Mouse (Mus musculus) CH12.LX (cell line): ENCODE results near the gene Ttn. TPM values are rescaled to one million over a fixed set of nuclear protein-coding genes. Genes with fewer than 3 reads are reported as not detected.

Source experiments
- DNase-seq: peaks from one replicate; pipeline ENCODE4 v3.0.0-alpha.2; 2013; ENCODE audit errors: extremely low read depth
- H3K27ac ChIP-seq: 2 replicates; pipeline ENCODE4 v1.5.1; 2012; ENCODE audit warnings: low read depth, mild to moderate bottlenecking, control low read depth, moderate library complexity; ENCODE audit not compliant: insufficient read depth
- H3K27me3 ChIP-seq: replicated peaks from 2 replicates; pipeline ENCODE3; 2012; ENCODE audit warnings: inconsistent platforms
- H3K36me3 ChIP-seq, 2 experiments: replicated peaks in 1 of 2; 2 replicates each; pipeline versions ENCODE3 to v1.6.1; 2012; ENCODE audit warnings: inconsistent platforms in 1 of 2, low read length in 1 of 2, mild to moderate bottlenecking in 1 of 2, mixed read lengths in 1 of 2, moderate library complexity in 1 of 2; ENCODE audit not compliant: control insufficient read depth in 1 of 2, insufficient read depth in 1 of 2
- H3K4me1 ChIP-seq, 2 experiments: 2 replicates each; pipeline ENCODE4 v1.6.1; 2012; ENCODE audit warnings: inconsistent platforms in 1 of 2, moderate library complexity in 1 of 2; ENCODE audit not compliant: insufficient read depth in 2 of 2, control insufficient read depth in 1 of 2
- H3K4me2 ChIP-seq: 2 replicates; pipeline ENCODE4 v1.6.1; 2012; ENCODE audit warnings: low read depth, mild to moderate bottlenecking, control low read depth; ENCODE audit not compliant: poor library complexity, insufficient read depth, severe bottlenecking
- H3K4me3 ChIP-seq, 3 experiments: fragments of 150-350 bp in 1 of 3; sonication (generic) in 1 of 3; replicated peaks in 1 of 3; 2 replicates each; pipeline versions ENCODE3 to v1.5.1; 2011 to 2012; ENCODE audit warnings: low read depth in 2 of 3, low read length in 2 of 3, mild to moderate bottlenecking in 2 of 3, moderate library complexity in 2 of 3, control low read depth in 1 of 3, improper control_type of control experiment in 1 of 3, inconsistent platforms in 1 of 3, mixed read lengths in 1 of 3; ENCODE audit not compliant: poor library complexity in 1 of 3
- H3K79me2 ChIP-seq: replicated peaks from 2 replicates; pipeline ENCODE4 v1.6.1; 2012; ENCODE audit warnings: mild to moderate bottlenecking, moderate library complexity; ENCODE audit not compliant: control insufficient read depth, poor library complexity, insufficient read depth, severe bottlenecking; ENCODE audit errors: extremely low read depth
- H3K9ac ChIP-seq: 2 replicates; pipeline ENCODE4 v1.6.1; 2012; ENCODE audit warnings: low read depth, mild to moderate bottlenecking, control low read depth, moderate library complexity; ENCODE audit not compliant: insufficient read depth
- H3K9me3 ChIP-seq: replicated peaks from 2 replicates; pipeline ENCODE3; 2012; ENCODE audit warnings: low read length, inconsistent platforms, mixed read lengths
- BHLHE40 ChIP-seq: IDR thresholded peaks from 2 replicates; pipeline ENCODE4 v1.6.1; 2011; ENCODE audit warnings: mild to moderate bottlenecking, low read depth, low read length, improper control_type of control experiment
- CTCF ChIP-seq, 2 experiments: IDR thresholded peaks in 1 of 2; conservative IDR thresholded peaks in 1 of 2; 2 replicates each; pipeline ENCODE4 v1.5.1; 2011 to 2012; ENCODE audit warnings: low read depth in 2 of 2, low read length in 2 of 2, improper control_type of control experiment in 1 of 2, inconsistent platforms in 1 of 2, mild to moderate bottlenecking in 1 of 2, moderate library complexity in 1 of 2
- E2F4 ChIP-seq: IDR thresholded peaks from 2 replicates; pipeline ENCODE4 v1.6.1; 2011; ENCODE audit warnings: low read depth, low read length, improper control_type of control experiment; ENCODE audit not compliant: insufficient replicate concordance
- ELF1 ChIP-seq: IDR thresholded peaks from 2 replicates; pipeline ENCODE4 v1.6.1; 2014; ENCODE audit warnings: low read depth, mild to moderate bottlenecking, inconsistent platforms, low read length, improper control_type of control experiment
- ETS1 ChIP-seq: conservative IDR thresholded peaks from 2 replicates; pipeline ENCODE4 v1.6.1; 2012; ENCODE audit warnings: low read depth, mild to moderate bottlenecking, inconsistent platforms, low read length, improper control_type of control experiment, moderate library complexity
- GABPA ChIP-seq: IDR thresholded peaks from 2 replicates; pipeline ENCODE4 v1.6.1; 2012; ENCODE audit warnings: low read depth, low read length, improper control_type of control experiment, inconsistent platforms; ENCODE audit not compliant: insufficient replicate concordance
- HCFC1 ChIP-seq: IDR thresholded peaks from 2 replicates; pipeline ENCODE4 v1.6.1; 2012; ENCODE audit warnings: low read depth, mild to moderate bottlenecking, inconsistent platforms, low read length, improper control_type of control experiment
- IRF4 ChIP-seq: IDR thresholded peaks from 2 replicates; pipeline ENCODE4 v1.6.1; 2014; ENCODE audit warnings: low read depth, mild to moderate bottlenecking, inconsistent platforms, low read length, improper control_type of control experiment
- JUN ChIP-seq: IDR thresholded peaks from 2 replicates; pipeline ENCODE4 v1.6.1; 2011; ENCODE audit warnings: low read depth, mild to moderate bottlenecking, low read length, improper control_type of control experiment, moderate library complexity; ENCODE audit not compliant: insufficient read depth
- KAT2A ChIP-seq: IDR thresholded peaks from 2 replicates; pipeline ENCODE4 v1.6.1; 2012; ENCODE audit warnings: low read length, improper control_type of control experiment, inconsistent platforms; ENCODE audit not compliant: insufficient replicate concordance
- MAX ChIP-seq: IDR thresholded peaks from 2 replicates; pipeline ENCODE4 v1.6.1; 2011; ENCODE audit warnings: low read length, improper control_type of control experiment
- MXI1 ChIP-seq: IDR thresholded peaks from 2 replicates; pipeline ENCODE4 v1.6.1; 2011; ENCODE audit warnings: mild to moderate bottlenecking, low read depth, low read length, improper control_type of control experiment
- NELFE ChIP-seq: IDR thresholded peaks from 2 replicates; pipeline ENCODE4 v1.6.1; 2011; ENCODE audit warnings: low read depth, low read length, improper control_type of control experiment
- POLR2A ChIP-seq: IDR thresholded peaks from 2 replicates; pipeline ENCODE4 v1.6.1; 2011; ENCODE audit warnings: low read depth, mild to moderate bottlenecking, improper control_type of control experiment, low read length
- SIN3A ChIP-seq: IDR thresholded peaks from 2 replicates; pipeline ENCODE4 v1.6.1; 2012; ENCODE audit warnings: low read length, improper control_type of control experiment, inconsistent platforms
- SMC3 ChIP-seq: IDR thresholded peaks from 2 replicates; pipeline ENCODE4 v1.6.1; 2011; ENCODE audit warnings: low read depth, low read length, improper control_type of control experiment
- TBP ChIP-seq: conservative IDR thresholded peaks from 2 replicates; pipeline ENCODE4 v1.6.1; 2011; ENCODE audit warnings: low read depth, low read length, improper control_type of control experiment
- TCF12 ChIP-seq: IDR thresholded peaks from 2 replicates; pipeline ENCODE4 v1.6.1; 2014; ENCODE audit warnings: low read depth, mild to moderate bottlenecking, inconsistent platforms, low read length, improper control_type of control experiment
- ZKSCAN1 ChIP-seq: IDR thresholded peaks from 2 replicates; pipeline ENCODE4 v1.6.1; 2012; ENCODE audit warnings: low read depth, inconsistent platforms, low read length, improper control_type of control experiment, borderline replicate concordance
- ZMIZ1 ChIP-seq: IDR thresholded peaks from 2 replicates; pipeline ENCODE4 v1.6.1; 2012; ENCODE audit warnings: low read depth, mild to moderate bottlenecking, inconsistent platforms, low read length, improper control_type of control experiment
- dilution Hi-C: fragments of 300-500 bp; cut with MboI; formaldehyde crosslinking; loops from 2 replicates; pipeline ENCODE4 v1.14.3; 2020; ENCODE audit warnings: low sequenced_read_pairs; ENCODE audit not compliant: extremely low pct_unique_long_range_greater_than_20kb, extremely low pct_ligation_motif_present
- in situ Hi-C: fragments of 300-500 bp; cut with MboI; formaldehyde crosslinking; loops from 3 replicates; pipeline ENCODE4 v1.14.3; 2019; ENCODE audit warnings: low sequenced_read_pairs, low pct_ligation_motif_present, low pct_unique_long_range_greater_than_20kb, mixed read lengths
- polyA plus RNA-seq: library from polyadenylated mRNA; unstranded; fragments of >175 nt; gene quantifications from 2 replicates; pipeline ENCODE4 v1.2.1, GENCODE M21; 2012; ENCODE audit warnings: low read depth; ENCODE audit not compliant: insufficient read length
- total RNA-seq, 2 experiments: library from RNA; depleted of rRNA; stranded (reverse); fragments of 300-350 nt in 1 of 2; fragments of >200 nt in 1 of 2; gene quantifications; 2 replicates each; pipeline ENCODE4 v1.2.3; 2012 to 2014

Ttn gene
- total and polyA plus RNA-seq, 3 experiments: 0.23 to 4.2 (median 0.60) TPM

DNA sequence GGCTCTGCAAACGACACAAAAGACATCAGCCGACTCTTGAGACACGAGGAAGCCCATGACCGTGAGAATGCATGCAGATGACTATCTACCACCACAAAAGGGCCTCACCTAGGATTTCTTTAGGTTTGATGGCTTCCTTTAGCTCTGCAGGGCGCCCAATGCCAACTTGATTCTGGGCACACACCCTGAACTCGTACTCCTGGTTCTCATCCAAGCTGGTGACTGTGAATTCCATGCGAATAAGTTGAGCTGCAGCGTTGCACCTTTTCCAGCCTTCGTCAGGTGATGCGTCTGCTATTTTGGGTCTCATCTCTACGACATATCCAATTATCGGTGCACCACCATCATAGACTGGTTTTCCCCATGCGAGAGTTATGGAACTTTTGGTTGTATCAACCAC lies 217.8 kb downstream of the Ttn start:
- Histone ChIP-seq H3K4me3 (no peak overlapping the region), H3K79me2 (no peaks in the 10 kb centered on the region), H3K9ac (no peak overlapping the region), H3K27me3 (no peaks in the 10 kb centered on the region), H3K9me3 (no peaks in the 10 kb centered on the region), H3K4me2 (no peak overlapping the region), H3K4me1 (no peaks in the 10 kb centered on the region), H3K27ac (no peak overlapping the region), H3K36me3 (peaks cover 43 to 68% of the 10 kb centered on the region in 2 experiments)
- dilution Hi-C loops: no loop called here
- in situ Hi-C loops: no loop called here
- TF ChIP-seq TCF12 (no peak), ETS1 (no peak), TBP (no peak), IRF4 (no peak), KAT2A (no peak), JUN (no peak), CTCF (conservative IDR thresholded peaks at IDR 0.05 in 1 of 2, IDR thresholded peaks at IDR 0.05 in 1 of 2; ENCODE audit: low read depth in 2 of 2, low read length in 2 of 2) (no peak), SIN3A (no peak), ELF1 (no peak), POLR2A (no peak), GABPA (no peak), E2F4 (no peak), ZKSCAN1 (no peak), MXI1 (no peak), MAX (no peak), BHLHE40 (no peak), ZMIZ1 (no peak), NELFE (no peak), SMC3 (no peak)
- DNase-seq: no peak

DNA sequence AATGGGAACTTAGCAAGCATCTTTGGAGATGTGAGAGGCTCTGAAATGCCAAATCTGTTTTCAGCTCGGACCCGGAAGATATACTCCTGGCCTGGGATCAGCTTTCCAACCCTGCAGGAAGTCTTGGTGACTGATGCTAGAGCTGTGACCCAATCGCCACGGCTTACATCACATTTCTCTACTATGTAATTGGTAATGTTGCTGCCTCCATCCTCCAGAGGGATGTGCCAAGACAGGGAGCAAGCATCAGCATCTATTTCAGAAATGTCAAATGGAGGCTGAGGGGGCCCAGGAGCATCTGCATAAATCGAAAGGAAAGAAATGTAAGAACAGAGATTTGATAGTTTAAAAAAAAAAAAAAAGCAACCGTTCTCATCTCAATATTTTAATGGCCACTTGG lies 220.2 kb downstream of the Ttn start:
- no peak overlapping the region for H3K27ac ChIP-seq
- H3K9me3 ChIP-seq: peaks cover 6% of the 10 kb centered on the region
- no peak overlapping the region for H3K4me3 ChIP-seq
- no peaks in the 10 kb centered on the region for H3K79me2 ChIP-seq
- no peak overlapping the region for H3K9ac ChIP-seq
- H3K4me1 ChIP-seq: no peaks in the 10 kb centered on the region
- peaks cover 45 to 65% of the 10 kb centered on the region in 2 experiments for H3K36me3 ChIP-seq
- H3K27me3 ChIP-seq: no peaks in the 10 kb centered on the region
- dilution Hi-C loops (no loop called here), in situ Hi-C loops (no loop called here)
- TF ChIP-seq MAX (no peak), HCFC1 (no peak)
- no peak for DNase-seq
- H3K4me2 ChIP-seq: no peak overlapping the region
